Mouse (Mus musculus) G1E-ER4 (cell line): ENCODE results near the gene Cacna1d. TPM values are rescaled to one million over a fixed set of nuclear protein-coding genes. Genes with fewer than 3 reads are reported as not detected.

Source experiments
- GATA1 ChIP-seq: IDR thresholded peaks from one replicate; pipeline ENCODE4 v1.8.0; 2012; ENCODE audit warnings: low read length, inconsistent platforms
- polyA plus RNA-seq: library from polyadenylated mRNA; stranded (reverse); fragments of >175 nt; gene quantifications from 2 replicates; pipeline ENCODE4 v1.2.3, GENCODE M21; 2012

Cacna1d gene
- polyA plus RNA-seq, 1 experiment, result not detected

GRCm38 (mm10) chr14:30360478-30360877, 130.8 kb downstream of the Cacna1d start:
- no peak for TF ChIP-seq GATA1

GRCm38 (mm10) chr14:30360004-30360403, 131.3 kb downstream of the Cacna1d start:
- TF ChIP-seq GATA1, result no peak

- no peak for TF ChIP-seq GATA1
These were observed 133.2 kb downstream of the Cacna1d start for GRCm38 (mm10) chr14:30358028-30358427.

GRCm38 (mm10) chr14:30356456-30356855, 134.8 kb downstream of the Cacna1d start:
- no peak for TF ChIP-seq GATA1

GRCm38 (mm10) chr14:30354761-30355160, 136.5 kb downstream of the Cacna1d start:
- TF ChIP-seq GATA1, result no peak

DNA sequence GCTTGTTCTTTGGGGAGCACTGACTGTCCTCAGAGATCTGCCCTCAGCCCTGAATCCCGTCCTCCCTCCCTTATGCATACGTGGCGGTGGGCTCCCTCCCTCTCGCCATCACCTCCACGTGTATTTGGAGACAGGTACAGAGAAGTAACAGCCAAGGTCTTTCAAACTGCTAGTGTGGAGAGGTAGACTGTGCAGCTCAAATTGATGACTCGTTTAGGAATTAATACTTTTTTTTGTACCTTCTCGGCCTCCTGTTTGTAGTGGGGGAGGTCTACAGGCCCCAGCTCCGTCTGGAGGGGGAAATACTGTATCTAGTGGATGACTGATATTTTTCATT, 137.2 kb downstream of the Cacna1d start:
- no peak for TF ChIP-seq GATA1

- no peak for TF ChIP-seq GATA1
These were observed 137.7 kb downstream of the Cacna1d start for GRCm38 (mm10) chr14:30353291-30354126.

GRCm38 (mm10) chr14:30352951-30353270, 138.3 kb downstream of the Cacna1d start:
- TF ChIP-seq GATA1, result no peak

GRCm38 (mm10) chr14:30352061-30352950, 138.9 kb downstream of the Cacna1d start:
- TF ChIP-seq GATA1, result no peak

GRCm38 (mm10) chr14:30350285-30350684, 141.0 kb downstream of the Cacna1d start:
- no peak for TF ChIP-seq GATA1

DNA sequence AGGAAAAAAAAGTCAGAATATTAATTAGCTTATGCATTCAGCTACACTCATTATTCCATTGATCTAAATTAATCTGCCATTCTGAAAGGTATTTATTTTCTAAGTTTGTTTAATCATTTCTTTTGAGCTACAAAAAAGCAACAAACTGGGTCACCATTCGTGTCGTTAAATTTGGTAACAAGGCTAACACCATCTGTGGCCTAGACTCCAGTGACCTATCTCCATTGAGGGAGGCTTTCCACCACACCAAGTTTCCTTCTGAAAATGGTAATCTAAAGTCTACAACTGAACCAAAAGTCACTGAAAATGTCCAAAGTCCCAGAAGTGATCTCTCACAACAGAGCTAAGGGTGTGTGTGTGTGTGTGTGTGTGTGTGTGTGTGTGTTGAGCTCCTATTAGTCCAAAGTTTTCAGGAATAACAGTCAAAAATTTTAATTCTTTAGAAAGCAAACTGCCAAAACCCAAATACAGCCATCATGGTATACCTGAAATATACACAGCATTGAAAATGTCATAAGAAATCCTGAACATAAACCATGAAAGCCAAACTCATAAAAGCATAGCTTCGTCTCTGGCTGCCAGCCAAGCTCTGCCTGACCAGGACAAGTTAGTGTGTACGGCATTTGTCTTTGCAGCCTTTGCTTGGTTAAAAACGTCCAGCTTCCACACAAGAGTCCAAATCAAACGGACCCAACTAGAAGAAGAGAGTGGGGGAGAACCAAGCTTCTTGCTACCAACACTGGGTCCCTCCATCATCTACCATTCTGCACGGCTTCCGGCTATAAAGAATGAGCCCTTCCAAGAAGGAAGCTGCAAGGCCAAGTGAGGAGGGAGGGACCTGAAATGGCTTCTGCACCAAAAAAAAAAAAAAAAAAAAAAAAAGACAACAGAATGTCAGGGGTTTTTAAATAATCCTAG, 146.0 kb downstream of the Cacna1d start:
- no peak for TF ChIP-seq GATA1

DNA sequence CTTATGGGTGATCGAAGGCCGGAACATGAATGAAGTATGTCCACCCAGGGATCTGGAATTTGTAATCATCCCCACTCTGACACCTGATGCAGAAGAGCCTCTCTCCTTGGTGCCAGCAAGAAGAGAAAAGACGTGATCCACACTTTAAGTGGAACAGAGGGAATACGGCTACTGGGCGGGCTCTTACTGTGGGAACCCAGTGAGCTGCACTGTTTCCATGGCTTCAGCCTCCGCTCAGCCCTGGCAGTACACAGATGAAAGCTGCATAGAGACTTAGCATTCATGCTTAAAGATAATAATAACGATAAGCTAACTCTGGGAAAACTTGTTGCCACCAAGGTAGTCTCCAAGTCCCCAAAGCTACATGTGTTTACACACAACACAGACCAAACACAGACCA, 147.5 kb downstream of the Cacna1d start:
- TF ChIP-seq GATA1, result no peak

- no peak for TF ChIP-seq GATA1
These were observed 149.2 kb downstream of the Cacna1d start for GRCm38 (mm10) chr14:30341825-30342590.

- TF ChIP-seq GATA1, result no peak
These were observed 151.1 kb downstream of the Cacna1d start for GRCm38 (mm10) chr14:30340140-30340539.

- no peak for TF ChIP-seq GATA1
These were observed 159.4 kb downstream of the Cacna1d start for GRCm38 (mm10) chr14:30331856-30332255.
